ENCODE assay signal across 32 mouse cellular contexts in the genomic region with DNA sequence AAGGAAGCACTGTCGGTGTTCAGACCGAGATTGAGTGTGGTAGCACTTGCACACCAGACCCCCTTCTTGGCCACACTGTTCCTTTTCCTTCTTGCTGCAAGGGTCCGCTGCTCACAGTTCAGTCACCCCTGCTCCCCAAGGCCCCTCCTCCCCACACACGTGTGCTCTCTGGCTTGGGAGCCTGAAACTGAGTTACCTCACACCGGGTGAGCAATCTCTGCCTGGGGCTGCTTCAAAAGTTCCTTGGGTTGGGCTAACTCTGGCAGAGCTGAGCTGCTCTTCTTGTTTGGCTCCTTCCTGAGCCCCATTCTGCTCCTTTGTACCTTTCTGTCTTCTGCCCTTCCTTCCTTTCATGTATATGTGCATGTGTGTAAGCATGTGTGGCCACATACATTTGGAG. TPM values are rescaled to one million over a fixed set of nuclear protein-coding genes. Genes with fewer than 3 reads are reported as not detected.
DNase-seq lines count a peak whose midpoint lies in the region; ATAC-seq lines count a peak whose summit lies in the region.
"Had no signal": no experiment of that assay in that cellular context is flagged by ENCODE, and none has a peak within 500 bp of the region (broad histone marks: within the 10 kb centered on the region; RNA-seq: fewer than 3 reads in every experiment).

No protein-coding gene starts in this region.

- ATAC-seq in kidney, embryonic 14.5 days (ENCODE audit: low FRiP score, low TSS enrichment): peak; percentile 53; the same call in 1 of the 2 replicates
- ATAC-seq in lung, embryonic 16.5 days (ENCODE audit: low read depth): 0 out of 2 replicates have a peak, but pooled peaks have one; percentile 42
- no peak for ATAC-seq in embryonic facial prominence, embryonic 14.5 days (ENCODE audit: low read depth)
- ATAC-seq in stomach, embryonic 16.5 days (ENCODE audit: insufficient read depth, low FRiP score): no peak
- ATAC-seq: forebrain, embryonic 16.5 days had no signal

- H3K36me3 ChIP-seq in kidney, embryonic 14.5 days (ENCODE audit: control insufficient read depth, insufficient read depth, low read length): no peaks in the 10 kb centered on the region
- no peaks in the 10 kb centered on the region for H3K36me3 ChIP-seq in lung, embryonic 16.5 days (ENCODE audit: control insufficient read depth, insufficient read depth, low read length)
- H3K36me3 ChIP-seq in embryonic facial prominence, embryonic 14.5 days (ENCODE audit: control insufficient read depth, insufficient read depth, low read length): no peaks in the 10 kb centered on the region
- H3K36me3 ChIP-seq in stomach, embryonic 16.5 days (ENCODE audit: control insufficient read depth, insufficient read depth, low read length): no peaks in the 10 kb centered on the region
- H3K36me3 ChIP-seq: forebrain, embryonic 10.5 days; liver, embryonic 15.5 days; neural tube, embryonic 12.5 days had no signal

- H3K4me2 ChIP-seq in kidney, embryonic 14.5 days (replicated peaks; ENCODE audit: low read depth, low read length): no peak overlapping the region
- H3K4me2 ChIP-seq in lung, embryonic 16.5 days (ENCODE audit: low read depth, low read length): no peak overlapping the region
- no peak overlapping the region for H3K4me2 ChIP-seq in embryonic facial prominence, embryonic 14.5 days (ENCODE audit: low read depth, low read length)
- H3K4me2 ChIP-seq in stomach, embryonic 16.5 days (ENCODE audit: low read depth, low read length): no peak overlapping the region
- H3K4me2 ChIP-seq: heart, embryonic 11.5 days; hindbrain, embryonic 14.5 days; liver, embryonic 15.5 days; lung, embryonic 14.5 days; neural tube, embryonic 12.5 days had no signal

- WGBS in kidney, embryonic 14.5 days: 53% methylated on average over 5 of the region's 5 CpGs
- 56% methylated on average over 5 of the region's 5 CpGs for WGBS in lung, embryonic 16.5 days
- 48% methylated on average over 5 of the region's 5 CpGs for WGBS in embryonic facial prominence, embryonic 14.5 days
- WGBS in stomach, embryonic 16.5 days: 55% methylated on average over 5 of the region's 5 CpGs

- no peak overlapping the region for H3K9ac ChIP-seq in kidney, embryonic 14.5 days (ENCODE audit: low read depth, low read length)
- no peak overlapping the region for H3K9ac ChIP-seq in lung, embryonic 16.5 days (ENCODE audit: low read length)
- no peak overlapping the region for H3K9ac ChIP-seq in embryonic facial prominence, embryonic 14.5 days (ENCODE audit: low read depth, low read length)
- no peak overlapping the region for H3K9ac ChIP-seq in stomach, embryonic 16.5 days (ENCODE audit: low read length)
- H3K9ac ChIP-seq: hindbrain, embryonic 14.5 days; liver, embryonic 15.5 days; lung, embryonic 14.5 days; neural tube, embryonic 12.5 days had no signal

- H3K27me3 ChIP-seq in kidney, embryonic 14.5 days (ENCODE audit: control insufficient read depth, insufficient read depth, low read length): no peaks in the 10 kb centered on the region
- no peaks in the 10 kb centered on the region for H3K27me3 ChIP-seq in lung, embryonic 16.5 days (ENCODE audit: control insufficient read depth, insufficient read depth, low read depth, low read length)
- no peaks in the 10 kb centered on the region for H3K27me3 ChIP-seq in embryonic facial prominence, embryonic 14.5 days (replicated peaks; ENCODE audit: control insufficient read depth, insufficient read depth, low read length)
- H3K27me3 ChIP-seq in stomach, embryonic 16.5 days (ENCODE audit: control insufficient read depth, insufficient read depth, low read length): no peaks in the 10 kb centered on the region
- H3K27me3 ChIP-seq: neural tube, embryonic 12.5 days had no signal

- no peak overlapping the region for H3K4me3 ChIP-seq in kidney, embryonic 14.5 days (ENCODE audit: low read length)
- no peak overlapping the region for H3K4me3 ChIP-seq in lung, embryonic 16.5 days (ENCODE audit: low read length)
- H3K4me3 ChIP-seq in embryonic facial prominence, embryonic 14.5 days (ENCODE audit: low read depth, low read length): no peak overlapping the region
- H3K4me3 ChIP-seq in stomach, embryonic 16.5 days (replicated peaks; ENCODE audit: low read length): no peak overlapping the region
- H3K4me3 ChIP-seq: forebrain, embryonic 10.5 days; gastrocnemius, adult 2 months; liver, embryonic 15.5 days; myocyte; neural tube, embryonic 12.5 days had no signal

- no peaks in the 10 kb centered on the region for H3K9me3 ChIP-seq in kidney, embryonic 14.5 days (ENCODE audit: control insufficient read depth, low read length)
- no peaks in the 10 kb centered on the region for H3K9me3 ChIP-seq in lung, embryonic 16.5 days (ENCODE audit: control insufficient read depth, low read length)
- H3K9me3 ChIP-seq in embryonic facial prominence, embryonic 14.5 days (ENCODE audit: control insufficient read depth, low read length): no peaks in the 10 kb centered on the region
- H3K9me3 ChIP-seq in stomach, embryonic 16.5 days (replicated peaks; ENCODE audit: control insufficient read depth, low read length): no peaks in the 10 kb centered on the region
- H3K9me3 ChIP-seq: forebrain, embryonic 10.5 days; liver, embryonic 15.5 days; neural tube, embryonic 12.5 days had no signal

- H3K27ac ChIP-seq in kidney, embryonic 14.5 days (ENCODE audit: low read depth, low read length): no peak overlapping the region
- H3K27ac ChIP-seq in lung, embryonic 16.5 days (ENCODE audit: low read length): no peak overlapping the region
- H3K27ac ChIP-seq in embryonic facial prominence, embryonic 14.5 days (replicated peaks; ENCODE audit: low read depth, low read length): no peak overlapping the region
- peak overlapping the region; percentile 79 for H3K27ac ChIP-seq in stomach, embryonic 16.5 days (ENCODE audit: low read length)
- H3K27ac ChIP-seq: forebrain, embryonic 10.5 days; gastrocnemius, adult 2 months; hindbrain, embryonic 14.5 days; liver, embryonic 15.5 days; macrophage; neural tube, embryonic 12.5 days had no signal

- H3K4me1 ChIP-seq in kidney, embryonic 14.5 days (ENCODE audit: control insufficient read depth, insufficient read depth, low read length): peaks cover 7% of the 10 kb centered on the region
- H3K4me1 ChIP-seq in lung, embryonic 16.5 days (replicated peaks; ENCODE audit: control insufficient read depth, insufficient read depth, low read length): no peaks in the 10 kb centered on the region
- no peaks in the 10 kb centered on the region for H3K4me1 ChIP-seq in embryonic facial prominence, embryonic 14.5 days (ENCODE audit: control insufficient read depth, insufficient read depth, low read length)
- H3K4me1 ChIP-seq in stomach, embryonic 16.5 days (ENCODE audit: control insufficient read depth, insufficient read depth, low read length): peaks cover 3% of the 10 kb centered on the region

- DNase-seq in kidney, adult 11 months: no peak
- DNase-seq in lung, postnatal 14 days: no peak
- peak; percentile 71 for DNase-seq in embryonic facial prominence, embryonic 14.5 days (ENCODE audit: low spot score)
- DNase-seq in adrenal gland, postnatal 14 days: no peak
- DNase-seq: adrenal gland, postnatal 36 days; cerebellum, adult 18-20 months; cerebellum, postnatal 10 days; gastrocnemius, adult 2 months; gastrocnemius, postnatal 36 days; heart, adult 18-20 months; heart, postnatal 36 days; kidney, adult 9 months; layer of hippocampus, postnatal 36 days; lung, embryonic 14.5 days; right cerebral cortex, adult 18-20 months; spleen, adult 18-20 months had no signal

RNA-seq across cellular contexts. Expression of a gene that starts 2.5 kb away (rescaled TPM):
- polyA plus RNA-seq in kidney, embryonic 14.5 days (2014; fragmentation: Nextera tagmentation; extraction: Ambion mirVana): 0.14 and 0.28 TPM in 2 replicates
- 0.09 and 0.24 TPM in 2 replicates for polyA plus RNA-seq in lung, embryonic 16.5 days (2015; fragmentation: Nextera tagmentation; extraction: Ambion mirVana)
- 0.18 and 0.43 TPM in 2 replicates for polyA plus RNA-seq in embryonic facial prominence, embryonic 14.5 days (2014; fragmentation: Nextera tagmentation; extraction: Ambion mirVana)
- 4.8 and 8.4 TPM in 2 replicates for polyA plus RNA-seq in stomach, embryonic 16.5 days (2015; fragmentation: Nextera tagmentation; extraction: Ambion mirVana)
- total RNA-seq in adrenal gland, postnatal 14 days (2021): not detected in 2 replicates
- total RNA-seq: adrenal gland, postnatal 36 days; gastrocnemius, adult 2 months; gastrocnemius, postnatal 36 days; heart, adult 18-20 months; heart, postnatal 36 days; layer of hippocampus, postnatal 36 days; liver, adult 2 months; megakaryocyte-erythroid progenitor cell, adult 5-6 weeks; MEL had no signal
- polyA plus RNA-seq: forebrain, embryonic 10.5 days; forebrain, embryonic 16.5 days; large intestine, adult 2 months; limb, embryonic 11.5 days; liver, adult 2 months; lung, embryonic 14.5 days; macrophage had no signal

RNA-seq across cellular contexts. Expression of a gene that starts 34.6 kb away (rescaled TPM):
- 20.8 and 28.6 TPM in 2 replicates for polyA plus RNA-seq in kidney, embryonic 14.5 days (2014; fragmentation: Nextera tagmentation; extraction: Ambion mirVana)
- 130 and 135 TPM in 2 replicates for polyA plus RNA-seq in lung, embryonic 16.5 days (2015; fragmentation: Nextera tagmentation; extraction: Ambion mirVana)
- 37.9 and 41.3 TPM in 2 replicates for polyA plus RNA-seq in embryonic facial prominence, embryonic 14.5 days (2014; fragmentation: Nextera tagmentation; extraction: Ambion mirVana)
- polyA plus RNA-seq in stomach, embryonic 16.5 days (2015; fragmentation: Nextera tagmentation; extraction: Ambion mirVana): 98.5 and 110 TPM in 2 replicates
- total RNA-seq in adrenal gland, postnatal 14 days (2021): 36.7 and 58.2 TPM in 2 replicates

Comparison
In these comparisons a context has a peak if more than half of its experiments do, and no peak if none do; other contexts are left out.
1. ATAC-seq: peak in kidney, embryonic 14.5 days (single experiment) and lung, embryonic 16.5 days (single experiment); none in embryonic facial prominence, embryonic 14.5 days (single experiment) and stomach, embryonic 16.5 days (single experiment).